Mouse (Mus musculus) forebrain, embryonic 15.5 days (tissue): ENCODE results near the gene Slc30a7. TPM values are rescaled to one million over a fixed set of nuclear protein-coding genes. Genes with fewer than 3 reads are reported as not detected.

Source experiments
- ATAC-seq: fragments of 200-750 bp; cut with Nextera tagmentation; replicated peaks from 2 replicates; pipeline ENCODE4 v1.8.0; 2017; ENCODE audit warnings: mild to moderate bottlenecking, moderate TSS enrichment, moderate library complexity
- H3K27ac ChIP-seq: fragments of 300-500 bp; sonication (generic); replicated peaks from 2 replicates; pipeline ENCODE4 v1.5.1; 2015; ENCODE audit warnings: mild to moderate bottlenecking, inconsistent platforms
- H3K27me3 ChIP-seq: fragments of 300-500 bp; sonication (generic); 2 replicates; pipeline ENCODE4 v1.6.1; 2015; ENCODE audit warnings: inconsistent platforms
- H3K36me3 ChIP-seq: fragments of 300-500 bp; sonication (generic); 2 replicates; pipeline ENCODE4 v1.6.1; 2015; ENCODE audit warnings: mild to moderate bottlenecking, inconsistent platforms
- H3K4me1 ChIP-seq: fragments of 300-500 bp; sonication (generic); 2 replicates; pipeline ENCODE4 v1.6.1; 2015; ENCODE audit warnings: inconsistent platforms
- H3K4me2 ChIP-seq: fragments of 300-500 bp; sonication (generic); replicated peaks from 2 replicates; pipeline ENCODE4 v1.6.1; 2015; ENCODE audit warnings: mild to moderate bottlenecking, inconsistent platforms
- H3K4me3 ChIP-seq: fragments of 300-500 bp; sonication (generic); 2 replicates; pipeline ENCODE4 v1.5.1; 2015; ENCODE audit warnings: mild to moderate bottlenecking, inconsistent platforms
- H3K9ac ChIP-seq: fragments of 300-500 bp; sonication (generic); replicated peaks from 2 replicates; pipeline ENCODE4 v1.6.1; 2015; ENCODE audit warnings: mild to moderate bottlenecking, inconsistent platforms
- H3K9me3 ChIP-seq: fragments of 300-500 bp; sonication (generic); 2 replicates; pipeline ENCODE4 v1.6.1; 2016; ENCODE audit warnings: inconsistent platforms
- WGBS: fragments of 180-500 bp; shearing (Covaris S2); methylation state at CpG from one replicate; pipeline ENCODE4 v1.1.7; 2015; ENCODE audit warnings: mixed read lengths; 5-methylcytosine and 5-hydroxymethylcytosine counted together
- polyA plus RNA-seq: library from polyadenylated mRNA; unstranded; fragments of >200 nt; fragmentation: Nextera tagmentation; extraction: Ambion mirVana; gene quantifications from 2 replicates; pipeline ENCODE4 v1.2.1, GENCODE M21; 2015

Gene Slc30a7
- polyA plus RNA-seq, 1 experiment from 2014 or later: 20.7 TPM

- H3K27ac ChIP-seq: no peak overlapping the region
- no peak overlapping the region for H3K4me3 ChIP-seq
- H3K9me3 ChIP-seq: no peaks in the 10 kb centered on the region
- H3K9ac ChIP-seq: no peak overlapping the region
- WGBS: 60% methylated on average over 11 of the region's 11 CpGs
- no peak for ATAC-seq
- H3K4me1 ChIP-seq: 0 out of 2 replicates have a peak, but pooled peaks cover 6% of the 10 kb centered on the region
- peaks cover 9% of the 10 kb centered on the region; the same call in 1 of the 2 replicates for H3K36me3 ChIP-seq
- no peak overlapping the region for H3K4me2 ChIP-seq
- H3K27me3 ChIP-seq: no peaks in the 10 kb centered on the region
Observed at GRCm38 (mm10) chr3:115961311-115962027, 45.7 kb downstream of the Slc30a7 start.

- Histone ChIP-seq H3K36me3 (peaks cover 25% of the 10 kb centered on the region), H3K9ac (no peak overlapping the region), H3K4me2 (no peak overlapping the region), H3K4me3 (no peak overlapping the region), H3K27me3 (no peaks in the 10 kb centered on the region), H3K4me1 (no peaks in the 10 kb centered on the region), H3K27ac (no peak overlapping the region), H3K9me3 (no peaks in the 10 kb centered on the region)
- WGBS: 95% methylated on average over 7 of the region's 7 CpGs
- no peak for ATAC-seq
Observed at GRCm38 (mm10) chr3:115957223-115957622, 50.0 kb downstream of the Slc30a7 start.

GRCm38 (mm10) chr3:115953088-115953487 lies 54.1 kb downstream of the Slc30a7 start:
- H3K9ac ChIP-seq: no peak overlapping the region
- ATAC-seq: no peak
- peaks cover 10% of the 10 kb centered on the region for H3K4me1 ChIP-seq
- H3K4me3 ChIP-seq: no peak overlapping the region
- H3K4me2 ChIP-seq: no peak overlapping the region
- no peaks in the 10 kb centered on the region for H3K9me3 ChIP-seq
- peaks cover 28% of the 10 kb centered on the region for H3K36me3 ChIP-seq
- no peak overlapping the region for H3K27ac ChIP-seq
- WGBS: 84% methylated on average over 3 of the region's 3 CpGs
- H3K27me3 ChIP-seq: no peaks in the 10 kb centered on the region

GRCm38 (mm10) chr3:115952356-115952755 lies 54.9 kb downstream of the Slc30a7 start:
- Histone ChIP-seq H3K4me3 (no peak overlapping the region), H3K4me1 (peaks cover 10% of the 10 kb centered on the region), H3K9ac (no peak overlapping the region), H3K9me3 (no peaks in the 10 kb centered on the region), H3K27ac (no peak overlapping the region), H3K36me3 (peaks cover 24% of the 10 kb centered on the region), H3K27me3 (no peaks in the 10 kb centered on the region), H3K4me2 (no peak overlapping the region)
- no peak for ATAC-seq
- 81% methylated on average over 4 of the region's 4 CpGs for WGBS

- Histone ChIP-seq H3K4me3 (no peak overlapping the region), H3K9me3 (no peaks in the 10 kb centered on the region), H3K9ac (no peak overlapping the region), H3K4me2 (no peak overlapping the region), H3K27me3 (no peaks in the 10 kb centered on the region), H3K27ac (no peak overlapping the region), H3K4me1 (peaks cover 10% of the 10 kb centered on the region), H3K36me3 (peaks cover 22% of the 10 kb centered on the region)
- 51% methylated on average over 3 of the region's 3 CpGs for WGBS
- ATAC-seq: no peak
Observed at GRCm38 (mm10) chr3:115951221-115951620, 56.0 kb downstream of the Slc30a7 start.

GRCm38 (mm10) chr3:115949921-115950877 lies 57.0 kb downstream of the Slc30a7 start:
- Histone ChIP-seq H3K4me2 (no peak overlapping the region), H3K9me3 (no peaks in the 10 kb centered on the region), H3K27ac (peak overlapping the region; percentile 65), H3K36me3 (peaks cover 20% of the 10 kb centered on the region), H3K4me3 (no peak overlapping the region), H3K9ac (no peak overlapping the region), H3K27me3 (no peaks in the 10 kb centered on the region), H3K4me1 (peaks cover 10% of the 10 kb centered on the region)
- WGBS: 65% methylated on average over 6 of the region's 6 CpGs
- ATAC-seq: peak; percentile 77

- peak; percentile 78 for ATAC-seq
Observed at GRCm38 (mm10) chr3:115949220-115949920, 57.8 kb downstream of the Slc30a7 start.

GRCm38 (mm10) chr3:115946272-115946671 lies 60.9 kb downstream of the Slc30a7 start:
- 95% methylated on average over 8 of the region's 8 CpGs for WGBS
- ATAC-seq: no peak
- no peak overlapping the region for H3K4me3 ChIP-seq

More at GRCm38 (mm10) chr3:115949220-115949920, 57.8 kb downstream of the Slc30a7 start:
- peaks cover 10% of the 10 kb centered on the region for H3K4me1 ChIP-seq
- no peak overlapping the region for H3K4me2 ChIP-seq
- H3K36me3 ChIP-seq: peaks cover 20% of the 10 kb centered on the region
- 34% methylated on average over 3 of the region's 3 CpGs for WGBS
- H3K9ac ChIP-seq: no peak overlapping the region
- no peaks in the 10 kb centered on the region for H3K9me3 ChIP-seq
- no peak overlapping the region for H3K4me3 ChIP-seq
- H3K27me3 ChIP-seq: no peaks in the 10 kb centered on the region
- H3K27ac ChIP-seq: peak overlapping the region; percentile 65

GRCm38 (mm10) chr3:115944376-115944775 lies 62.8 kb downstream of the Slc30a7 start:
- Histone ChIP-seq H3K4me2 (no peak overlapping the region), H3K9ac (no peak overlapping the region), H3K4me3 (no peak overlapping the region), H3K9me3 (no peaks in the 10 kb centered on the region), H3K27ac (no peak overlapping the region), H3K27me3 (no peaks in the 10 kb centered on the region), H3K4me1 (peaks cover 4% of the 10 kb centered on the region; the same call in 1 of the 2 replicates), H3K36me3 (peaks cover 22% of the 10 kb centered on the region)
- WGBS: 56% methylated on average over 6 of the region's 6 CpGs
- no peak for ATAC-seq

More at GRCm38 (mm10) chr3:115946272-115946671, 60.9 kb downstream of the Slc30a7 start:
- H3K36me3 ChIP-seq: peaks cover 21% of the 10 kb centered on the region
- H3K27me3 ChIP-seq: no peaks in the 10 kb centered on the region
- no peak overlapping the region for H3K27ac ChIP-seq
- H3K4me2 ChIP-seq: no peak overlapping the region
- H3K4me1 ChIP-seq: peaks cover 10% of the 10 kb centered on the region
- no peak overlapping the region for H3K9ac ChIP-seq
- H3K9me3 ChIP-seq: no peaks in the 10 kb centered on the region

- Histone ChIP-seq H3K4me3 (no peak overlapping the region), H3K36me3 (peaks cover 26% of the 10 kb centered on the region), H3K27me3 (no peaks in the 10 kb centered on the region), H3K4me2 (no peak overlapping the region), H3K9ac (no peak overlapping the region), H3K9me3 (no peaks in the 10 kb centered on the region), H3K4me1 (no peaks in the 10 kb centered on the region), H3K27ac (no peak overlapping the region)
- no peak for ATAC-seq
- WGBS: 91% methylated on average over 8 of the region's 8 CpGs
Observed at GRCm38 (mm10) chr3:115941464-115941863, 65.7 kb downstream of the Slc30a7 start.

- H3K36me3 ChIP-seq: peaks cover 21% of the 10 kb centered on the region
- no peaks in the 10 kb centered on the region for H3K9me3 ChIP-seq
- no peaks in the 10 kb centered on the region for H3K27me3 ChIP-seq
- H3K9ac ChIP-seq: no peak overlapping the region
- H3K27ac ChIP-seq: no peak overlapping the region
- H3K4me1 ChIP-seq: no peaks in the 10 kb centered on the region
- no peak overlapping the region for H3K4me3 ChIP-seq
- whole genome bisulfite sequencing: 94% methylated on average over 4 of the region's 4 CpGs
- ATAC-seq: no peak
- no peak overlapping the region for H3K4me2 ChIP-seq
Observed at GRCm38 (mm10) chr3:115940510-115940909, 66.7 kb downstream of the Slc30a7 start.
